Mouse (Mus musculus): ENCODE measurements around the gene Cd300a.
"Not testable (repeated sequence)": the region's sequence is repeated elsewhere in the genome, so short reads cannot be mapped to it uniquely, and the experiment has no call there.

Cd300a gene

DNA sequence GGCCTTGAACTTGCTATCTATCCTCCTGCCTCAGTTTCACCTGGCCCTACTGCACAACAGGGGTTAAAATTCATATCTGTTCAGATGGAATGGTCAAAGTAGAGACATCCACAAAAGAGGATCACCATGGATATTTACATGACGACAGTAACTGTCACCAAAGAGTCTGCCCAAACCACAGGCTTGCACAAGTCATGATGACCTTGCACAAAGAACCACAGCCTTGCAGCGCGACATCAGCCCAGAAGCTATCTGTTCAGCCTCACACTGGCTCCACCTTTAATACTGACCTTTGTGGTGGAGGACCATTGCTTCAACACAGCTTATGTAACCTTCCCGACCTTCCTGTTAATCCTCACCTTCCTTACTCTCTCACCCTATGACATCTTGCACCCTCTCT lies 17.7 kb downstream of the Cd300a start:
- no peak for DNase-seq (ENCODE audit: low spot score in 2 of 2)

DNA sequence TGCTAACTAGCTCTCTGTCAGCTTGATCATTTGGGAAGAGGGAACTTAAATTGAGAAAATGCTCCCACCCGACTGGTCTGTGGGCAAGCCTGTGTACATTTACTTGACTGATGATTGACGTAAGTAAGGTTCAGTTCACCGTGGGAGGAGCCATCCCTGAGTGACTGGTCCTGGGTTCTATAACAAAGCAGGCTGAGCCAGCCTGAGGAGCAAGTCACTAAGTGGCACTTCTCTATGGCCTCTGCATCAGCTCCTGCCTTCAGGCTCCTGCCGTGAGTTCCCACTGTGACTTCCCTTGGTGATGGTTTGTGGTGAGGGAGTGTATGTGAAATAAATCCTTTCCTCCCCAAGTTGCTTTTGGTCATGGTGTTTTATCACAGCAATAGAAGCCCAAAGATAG lies 18.2 kb downstream of the Cd300a start:
- DNase-seq (ENCODE audit: low spot score in 2 of 2), result no peak

- not testable (repeated sequence) for DNase-seq (ENCODE audit: low spot score in 2 of 2)
Measured at GRCm38 (mm10) chr11:114909538-114909937, 19.7 kb downstream of the Cd300a start.

DNA sequence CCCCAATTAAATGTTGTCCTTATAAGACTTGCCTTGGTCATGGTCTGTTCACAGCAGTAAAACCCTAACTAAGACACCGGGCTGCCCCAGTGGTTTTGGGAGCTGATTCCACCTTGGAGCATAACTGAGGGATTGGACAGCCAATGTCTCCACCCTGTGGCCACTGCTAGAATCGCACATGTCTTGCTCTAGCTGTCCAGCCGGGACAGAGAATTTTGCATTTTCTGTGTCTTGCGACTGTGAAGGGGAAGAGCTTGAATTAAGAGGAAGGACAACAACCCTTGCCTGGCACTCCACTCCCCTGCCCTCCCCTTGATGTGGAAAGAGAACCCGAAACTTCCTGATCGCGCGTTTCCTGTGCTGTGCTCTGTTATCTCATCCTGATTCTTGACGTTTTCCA lies 23.0 kb downstream of the Cd300a start:
- DNase-seq (ENCODE audit: low spot score in 2 of 2), result peak; percentile 46 to 62

DNA sequence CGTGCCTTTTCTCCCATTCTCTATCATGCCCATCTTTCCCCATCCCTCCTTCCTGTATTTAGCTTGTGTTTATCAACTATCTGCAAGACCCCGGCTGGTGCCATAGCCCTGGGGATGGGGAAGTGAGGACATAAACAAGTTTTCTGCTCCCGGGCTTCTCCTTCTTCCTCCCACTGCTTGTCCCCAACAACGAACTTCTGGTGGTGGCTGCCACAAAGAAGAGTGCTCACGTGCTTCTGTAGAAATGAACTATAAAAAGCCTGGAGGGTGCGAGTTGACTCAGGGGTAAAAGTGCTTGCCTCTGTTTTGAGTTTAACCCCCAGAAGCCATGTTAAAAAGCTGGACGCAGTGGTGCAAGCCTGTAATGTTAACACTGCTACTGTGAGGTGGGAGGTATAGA lies 25.1 kb downstream of the Cd300a start:
- DNase-seq (ENCODE audit: low spot score in 2 of 2), result no peak

- no peak for DNase-seq (ENCODE audit: low spot score in 2 of 2)
Measured at GRCm38 (mm10) chr11:114917120-114917519, 27.3 kb downstream of the Cd300a start.

DNA sequence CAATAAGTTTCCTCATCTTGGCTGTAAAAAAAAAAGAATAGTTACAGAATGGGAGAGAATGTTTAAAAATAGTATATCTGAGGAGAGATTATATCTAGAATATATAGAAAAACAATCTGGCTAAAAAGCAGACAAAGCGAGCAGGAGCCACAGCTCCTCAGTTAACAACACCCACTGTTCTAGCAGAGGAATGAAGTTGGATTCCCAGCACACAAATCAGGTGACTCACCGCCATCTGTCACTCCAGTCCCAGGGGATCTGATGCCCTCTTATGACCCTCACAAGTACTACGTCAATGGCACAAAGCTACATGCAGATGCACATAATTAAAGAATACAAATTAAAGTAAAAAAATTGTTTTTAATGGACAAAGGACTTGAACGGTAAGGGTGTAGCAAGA lies 32.6 kb downstream of the Cd300a start:
- DNase-seq (ENCODE audit: low spot score in 2 of 2), result no peak

GRCm38 (mm10) chr11:114923961-114924360 lies 34.1 kb downstream of the Cd300a start:
- DNase-seq (ENCODE audit: low spot score in 2 of 2), result no peak

- no peak for DNase-seq (ENCODE audit: low spot score in 2 of 2)
Measured at GRCm38 (mm10) chr11:114929581-114929980, 39.7 kb downstream of the Cd300a start.

DNA sequence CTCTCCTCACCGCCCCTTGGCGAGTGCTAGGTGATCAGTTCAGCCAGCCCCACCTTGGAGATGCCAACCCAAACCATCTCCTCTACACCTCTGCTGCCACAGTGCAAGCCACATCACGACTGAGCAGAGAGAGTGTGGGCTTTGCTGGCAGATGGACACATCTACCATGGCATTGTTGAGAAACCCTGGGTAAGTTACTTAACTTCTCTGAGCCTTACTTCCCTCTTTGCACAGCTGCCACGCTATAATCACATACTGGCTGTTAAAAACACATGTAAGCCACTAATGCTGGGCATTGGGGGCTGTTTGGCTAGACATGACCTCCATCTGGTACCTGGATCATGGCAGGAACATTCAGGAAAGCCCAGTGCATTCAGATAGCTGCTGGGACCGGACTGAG lies 41.2 kb downstream of the Cd300a start:
- no peak for DNase-seq (ENCODE audit: low spot score in 2 of 2)

GRCm38 (mm10) chr11:114933591-114933990 lies 43.8 kb downstream of the Cd300a start:
- no peak for DNase-seq (ENCODE audit: low spot score in 2 of 2)

- no peak for DNase-seq (ENCODE audit: low spot score in 2 of 2)
Measured at GRCm38 (mm10) chr11:114934144-114934543, 44.3 kb downstream of the Cd300a start, which contains the start of gene Cd300lb. Cd300lb (minus strand) TSS chr11:114934386.
